Mouse (Mus musculus): ENCODE data around the gene Mllt6. TPM values are rescaled to one million over a fixed set of nuclear protein-coding genes. Genes with fewer than 3 reads are reported as not detected.

The Mllt6 gene
- 51.6 and 57.1 TPM in 2 replicates for polyA plus RNA-seq (2012; ENCODE audit: low replicate concordance)

DNA sequence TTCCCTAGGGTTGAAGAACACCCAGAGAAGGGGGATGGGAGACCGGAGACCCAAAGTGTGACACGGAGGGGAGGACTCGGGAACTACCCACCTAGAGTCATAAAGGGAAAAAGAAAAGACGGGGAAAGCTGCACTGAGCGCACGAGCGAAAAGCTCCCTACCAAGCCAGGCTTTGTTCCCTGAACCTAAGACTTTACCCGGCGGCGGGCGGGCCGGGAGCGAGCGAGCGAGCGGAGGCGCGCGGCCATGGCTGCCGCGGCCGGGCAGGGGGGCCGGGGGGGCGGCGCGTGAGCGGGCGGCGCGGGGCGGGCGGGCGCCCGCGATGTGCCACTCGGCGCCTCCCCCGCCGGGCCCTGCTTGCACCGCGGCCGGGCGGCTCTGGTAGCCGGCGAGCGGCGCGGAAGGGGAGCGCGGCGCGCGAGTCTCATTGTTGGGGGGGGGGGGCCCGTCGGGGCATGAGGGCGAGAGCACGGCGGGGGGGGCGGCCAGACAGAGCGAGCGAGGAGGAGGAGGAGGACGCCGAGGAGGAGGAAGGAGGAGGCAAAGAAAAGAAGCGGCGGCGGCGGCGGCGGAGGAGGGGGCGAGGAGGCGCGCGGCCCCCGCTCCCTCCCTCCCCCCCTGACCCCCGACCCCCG is at the start of gene Mllt6:
Gene Mllt6 (plus strand): TSS at position 522 of the 635 bp plus-strand sequence.

DNA sequence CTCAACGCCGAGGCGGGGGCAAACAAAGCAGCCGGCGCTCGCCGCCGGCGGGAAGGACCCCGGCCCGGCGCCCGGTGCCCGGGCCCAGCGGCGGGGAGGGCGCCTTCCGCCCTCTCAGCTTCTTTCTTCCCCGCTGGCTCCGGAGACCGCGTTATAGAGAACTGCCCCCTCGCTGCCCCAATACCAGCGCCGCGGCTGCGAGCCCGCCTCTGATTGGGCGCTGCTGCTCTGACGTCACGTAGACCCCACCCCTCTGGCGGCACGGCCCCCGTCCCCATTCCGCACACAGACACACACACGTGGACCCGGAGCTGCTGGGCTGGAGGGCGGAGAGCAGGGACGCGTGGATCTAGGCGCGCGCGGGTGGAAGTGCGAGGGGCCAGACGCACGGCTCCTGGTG is 33.6 kb upstream of the Mllt6 start, which contains the start of gene Epop:
Gene Epop (minus strand): TSS at position 127 of the 400 bp plus-strand sequence.

GRCm38 (mm10) chr11:97685613-97686321 is 22.6 kb downstream of the Mllt6 start, which contains the start of gene Cisd3:
Gene Cisd3 (plus strand): TSS chr11:97685826.

GRCm38 (mm10) chr11:97700003-97700745 is 37.0 kb downstream of the Mllt6 start, which contains the start of gene Pcgf2:
Gene Pcgf2 (minus strand): TSS chr11:97700497.

DNA sequence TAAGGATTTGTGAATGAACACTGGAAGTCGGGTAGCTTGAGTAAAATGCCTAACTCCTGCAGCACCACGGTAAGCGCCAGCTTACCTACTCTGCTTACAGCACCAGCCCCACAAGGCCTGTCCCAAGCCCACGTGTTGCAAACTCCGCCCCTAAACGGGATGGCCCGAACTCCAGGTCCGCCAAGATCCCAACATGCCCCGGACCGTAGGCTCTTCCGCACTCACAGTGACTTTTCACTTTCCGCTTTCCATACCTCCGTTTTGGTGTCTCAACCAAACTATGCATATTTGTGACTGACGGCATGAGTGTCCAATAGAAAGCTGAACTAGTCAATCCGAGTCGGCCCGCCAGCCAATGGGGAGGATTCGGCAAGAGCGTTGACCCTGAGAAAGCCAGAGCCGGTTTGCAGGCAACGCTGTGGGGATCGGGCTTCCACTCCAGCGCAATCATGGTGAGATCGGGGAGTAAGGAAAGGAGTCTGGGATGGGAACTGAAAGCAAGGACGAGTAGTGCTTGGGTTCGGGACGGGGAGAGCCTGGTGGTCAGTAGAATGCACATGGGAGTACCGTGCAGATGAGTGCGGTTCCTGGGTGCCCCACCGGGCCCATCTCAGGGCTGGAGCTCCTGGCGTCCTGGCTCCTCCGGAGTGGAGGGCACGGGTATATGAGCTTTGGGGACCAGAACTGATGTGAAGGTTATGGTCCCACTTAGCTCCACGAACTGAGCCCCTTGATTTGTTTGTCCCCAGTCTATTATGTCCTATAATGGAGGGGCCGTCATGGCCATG is 40.0 kb downstream of the Mllt6 start, which contains the start of gene Psmb3:
Gene Psmb3 (plus strand): TSS at position 361 of the 788 bp plus-strand sequence.

Other genes with a start within 250 kb of the Mllt6 start
- gene Arhgap23, start 247.9 kb upstream of the Mllt6 start, polyA plus RNA-seq (2012; ENCODE audit: low replicate concordance): 169 and 225 TPM in 2 replicates
- not detected in 2 replicates for gene 4933428G20Rik, start 163.1 kb upstream of the Mllt6 start, polyA plus RNA-seq (2012; ENCODE audit: low replicate concordance)
- gene Srcin1, start 87.2 kb upstream of the Mllt6 start, polyA plus RNA-seq (2012; ENCODE audit: low replicate concordance): 0.05 and 0.17 TPM in 2 replicates
- 14.7 and 27.2 TPM in 2 replicates for gene Epop, start 33.7 kb upstream of the Mllt6 start, polyA plus RNA-seq (2012; ENCODE audit: low replicate concordance)
- 1.3 TPM in 1 of 2 replicates, not detected in the other for gene Cisd3, start 22.4 kb downstream of the Mllt6 start, polyA plus RNA-seq (2012; ENCODE audit: low replicate concordance)
- 11.3 and 21.5 TPM in 2 replicates for gene Pcgf2, start 37.1 kb downstream of the Mllt6 start, polyA plus RNA-seq (2012; ENCODE audit: low replicate concordance)
- gene Psmb3, start 40.0 kb downstream of the Mllt6 start, polyA plus RNA-seq (2012; ENCODE audit: low replicate concordance): 19.4 and 136 TPM in 2 replicates
- 22.9 and 26.5 TPM in 2 replicates for gene Pip4k2b, start 81.3 kb downstream of the Mllt6 start, polyA plus RNA-seq (2012; ENCODE audit: low replicate concordance)
- 9.5 and 15.2 TPM in 2 replicates for gene Cwc25, start 103.1 kb downstream of the Mllt6 start, polyA plus RNA-seq (2012; ENCODE audit: low replicate concordance)
- gene 1700001P01Rik, start 112.5 kb downstream of the Mllt6 start, polyA plus RNA-seq (2012; ENCODE audit: low replicate concordance): 1.4 TPM in 1 of 2 replicates, not detected in the other
- 28.5 and 58.3 TPM in 2 replicates for gene Rpl23, start 119.0 kb downstream of the Mllt6 start, polyA plus RNA-seq (2012; ENCODE audit: low replicate concordance)
- gene Lasp1, start 135.6 kb downstream of the Mllt6 start, polyA plus RNA-seq (2012; ENCODE audit: low replicate concordance): 26.1 and 92.3 TPM in 2 replicates
- gene B230217C12Rik, start 177.4 kb downstream of the Mllt6 start, polyA plus RNA-seq (2012; ENCODE audit: low replicate concordance): 0.34 TPM in 1 of 2 replicates, not detected in the other
- not detected in 2 replicates for gene Fbxo47, start 220.7 kb downstream of the Mllt6 start, polyA plus RNA-seq (2012; ENCODE audit: low replicate concordance)

All from leukemia stem cell, adult 10-12 weeks (primary cell).